Mouse (Mus musculus) adrenal gland, postnatal 25 days (tissue): Measurements from ENCODE around the gene Rwdd4a. TPM values are rescaled to one million over a fixed set of nuclear protein-coding genes. Genes with fewer than 3 reads are reported as not detected.

ENCODE experiments used
- DNase-seq: peaks from one replicate; pipeline ENCODE4 v3.0.0; 2021; ENCODE audit warnings: mixed read lengths
- microRNA-seq, 2 experiments: library from miRNA; unstranded; fragments of <30 nt; microRNA quantifications; one replicate each; pipeline ENCODE4 v1.2.0; 2021
- total RNA-seq: library from RNA; stranded (reverse); gene quantifications from 2 replicates; pipeline ENCODE4 v1.2.3, GENCODE M21; 2021

Rwdd4a gene
- total RNA-seq, 1 experiment from 2014 or later, result 45.0 TPM

- peak; percentile 14 for DNase-seq
Observed at GRCm38 (mm10) chr8:47588616-47589015, 55.2 kb downstream of the Rwdd4a start.

GRCm38 (mm10) chr8:47590400-47590799 is 56.9 kb downstream of the Rwdd4a start:
- no peak for DNase-seq

GRCm38 (mm10) chr8:47600664-47601063 is 67.2 kb downstream of the Rwdd4a start:
- peak; percentile 10 for DNase-seq

Small RNA genes lying within 50 kb of the gene (microRNA-seq; reads per million reads assigned to microRNA genes)
- gene Gm27409, result 0 reads per million in 2 experiments

Other genes starting within 250 kb of the Rwdd4a start
- gene Stox2, start 87.3 kb upstream of the Rwdd4a start, total RNA-seq, result 13.2 and 13.6 TPM in 2 replicates
- gene Trappc11, start 194 bp upstream of the Rwdd4a start, total RNA-seq, result 37.2 and 44.1 TPM in 2 replicates
- 26.8 and 28.9 TPM in 2 replicates for gene Ing2, start 141.9 kb downstream of the Rwdd4a start, total RNA-seq
- 10.9 and 17.2 TPM in 2 replicates for gene Cdkn2aip, start 180.3 kb downstream of the Rwdd4a start, total RNA-seq